Mouse (Mus musculus): ENCODE results near the gene Sestd1.

GRCm38 (mm10) chr2:77289701-77290100 lies 9.3 kb upstream of the Sestd1 start:
- TF ChIP-seq CHD1 (IDR thresholded peaks at IDR 0.05; ENCODE audit: low read depth, low read length) (no peak), CTCF (IDR thresholded peaks at IDR 0.05 in 2 of 3, conservative IDR thresholded peaks at IDR 0.05 in 1 of 3; ENCODE audit: control insufficient read depth in 1 of 3, insufficient read depth in 1 of 3, low read depth in 2 of 3, low read length in 3 of 3, poor library complexity in 1 of 3, severe bottlenecking in 1 of 3) (no peak), CHD2 (IDR thresholded peaks at IDR 0.05; ENCODE audit: low read length) (no peak), MYC (IDR thresholded peaks at IDR 0.05; ENCODE audit: low read depth, low read length) (no peak), HCFC1 (IDR thresholded peaks at IDR 0.05; ENCODE audit: low read depth, low read length) (no peak), TCF12 (IDR thresholded peaks at IDR 0.05; ENCODE audit: low read depth, low read length) (no peak)
